Mouse (Mus musculus) heart, embryonic 12.5 days (tissue): ENCODE measurements around the gene Shisal2b. TPM values are rescaled to one million over a fixed set of nuclear protein-coding genes. Genes with fewer than 3 reads are reported as not detected.
A peak's percentile ranks its signal among the peaks of the same experiment; 100 is the strongest.

Experiments
- ATAC-seq: fragments of 200-750 bp; cut with Nextera tagmentation; 2 replicates; pipeline ENCODE4 v1.8.0; 2017; ENCODE audit warnings: moderate TSS enrichment, moderate library complexity; ENCODE audit not compliant: insufficient number of reproducible peaks, low FRiP score
- H3K27ac ChIP-seq: fragments of 300-500 bp; sonication (generic); 2 replicates; pipeline ENCODE4 v1.5.1; 2016; ENCODE audit warnings: mild to moderate bottlenecking, moderate library complexity; ENCODE audit not compliant: poor library complexity, severe bottlenecking
- H3K27me3 ChIP-seq: fragments of 300-500 bp; sonication (generic); replicated peaks from 2 replicates; pipeline ENCODE4 v1.6.1; 2016; ENCODE audit warnings: mild to moderate bottlenecking, moderate library complexity
- H3K36me3 ChIP-seq: fragments of 300-500 bp; sonication (generic); 2 replicates; pipeline ENCODE4 v1.6.1; 2016; ENCODE audit warnings: mild to moderate bottlenecking, moderate library complexity
- H3K4me1 ChIP-seq: fragments of 300-500 bp; sonication (generic); replicated peaks from 2 replicates; pipeline ENCODE4 v1.6.1; 2016; ENCODE audit warnings: mild to moderate bottlenecking
- H3K4me2 ChIP-seq: fragments of 300-500 bp; sonication (generic); 2 replicates; pipeline ENCODE4 v1.6.1; 2016; ENCODE audit warnings: mild to moderate bottlenecking, moderate library complexity
- H3K4me3 ChIP-seq: fragments of 300-500 bp; sonication (generic); 2 replicates; pipeline ENCODE4 v1.5.1; 2016; ENCODE audit warnings: mild to moderate bottlenecking
- H3K9ac ChIP-seq: fragments of 300-500 bp; sonication (generic); 2 replicates; pipeline ENCODE4 v1.6.1; 2016; ENCODE audit warnings: mild to moderate bottlenecking, moderate library complexity
- H3K9me3 ChIP-seq: fragments of 300-500 bp; sonication (generic); replicated peaks from 2 replicates; pipeline ENCODE4 v1.6.1; 2016; ENCODE audit warnings: mild to moderate bottlenecking, moderate library complexity
- WGBS: fragments of 180-500 bp; shearing (Covaris S2); methylation state at CpG from one replicate; pipeline ENCODE4 v1.1.7; 2016; 5-methylcytosine and 5-hydroxymethylcytosine counted together
- polyA plus RNA-seq: library from polyadenylated mRNA; unstranded; fragments of >200 nt; fragmentation: Nextera tagmentation; extraction: Ambion mirVana; gene quantifications from 2 replicates; pipeline ENCODE4 v1.2.1, GENCODE M21; 2016

The Shisal2b gene
- polyA plus RNA-seq, 1 experiment from 2014 or later = 0.13 TPM

DNA sequence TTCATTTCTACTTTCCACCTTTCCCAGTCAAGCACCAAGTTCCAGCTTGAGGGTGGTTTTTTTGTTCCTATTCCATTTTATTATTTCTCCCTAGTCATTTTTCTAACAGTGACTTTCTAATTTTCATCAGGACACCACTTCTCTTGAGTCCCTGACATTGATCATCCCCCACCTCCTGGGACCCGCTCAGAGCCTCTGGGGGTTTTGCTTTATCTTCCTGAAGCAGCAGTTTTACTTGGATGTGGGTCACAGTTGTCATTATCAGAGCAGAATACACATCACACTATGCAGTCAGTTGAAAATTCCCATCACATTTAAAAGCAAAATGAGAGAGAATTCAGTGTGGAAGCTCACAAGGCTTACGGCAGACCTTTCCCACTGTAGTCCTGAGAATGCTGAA, 10.0 kb downstream of the Shisal2b start:
- no peaks in the 10 kb centered on the region for H3K27me3 ChIP-seq
- WGBS = 76% methylated on average over 2 of the region's 2 CpGs
- no peak overlapping the region for H3K4me3 ChIP-seq
- no peaks in the 10 kb centered on the region for H3K36me3 ChIP-seq
- H3K4me1 ChIP-seq = no peaks in the 10 kb centered on the region
- H3K9me3 ChIP-seq = no peaks in the 10 kb centered on the region
- H3K27ac ChIP-seq = no peak overlapping the region
- ATAC-seq = no peak
- no peak overlapping the region for H3K9ac ChIP-seq
- no peak overlapping the region for H3K4me2 ChIP-seq

DNA sequence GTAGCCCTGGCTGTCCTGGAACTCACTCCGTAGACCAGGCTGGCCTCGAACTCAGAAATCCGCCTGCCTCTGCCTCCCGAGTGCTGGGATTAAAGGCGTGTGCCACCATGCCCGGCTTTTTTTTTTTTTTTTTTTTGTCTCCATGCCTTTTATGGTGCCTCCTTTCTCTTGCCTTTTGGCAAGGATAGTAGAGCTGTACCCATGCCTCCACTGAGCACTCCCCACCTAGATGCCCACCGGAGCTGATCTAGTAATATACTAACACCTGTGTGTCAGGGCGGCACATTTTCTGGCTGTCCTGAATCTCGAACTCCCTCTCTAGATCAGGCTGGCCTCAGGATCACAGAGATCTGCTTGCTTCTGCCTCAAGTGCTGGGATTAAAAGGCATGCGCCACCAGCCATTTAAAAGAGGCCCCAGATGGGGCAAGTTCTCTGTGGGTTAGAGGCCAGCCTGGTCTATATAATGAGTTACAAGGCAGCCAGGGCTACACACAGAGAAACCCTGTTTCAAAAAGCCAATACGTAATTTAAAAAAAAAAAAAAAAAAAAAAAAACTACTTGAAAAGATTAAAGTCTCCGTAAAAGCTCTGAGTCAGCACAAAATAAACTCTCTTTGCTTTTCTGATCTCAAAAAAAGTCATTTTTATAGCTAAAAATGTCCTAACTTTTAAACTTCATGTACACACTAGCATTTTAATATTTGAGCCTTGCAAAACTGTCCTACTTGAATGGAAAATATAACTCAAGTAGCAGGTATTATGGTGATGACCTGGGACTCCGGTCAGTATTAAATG, 20.2 kb downstream of the Shisal2b start:
- Histone ChIP-seq H3K4me2 (no peak overlapping the region), H3K9ac (no peak overlapping the region), H3K27ac (no peak overlapping the region), H3K27me3 (no peaks in the 10 kb centered on the region), H3K4me1 (no peaks in the 10 kb centered on the region), H3K9me3 (no peaks in the 10 kb centered on the region), H3K36me3 (peaks cover 10% of the 10 kb centered on the region), H3K4me3 (no peak overlapping the region)
- WGBS = 76% methylated on average over 12 of the region's 13 CpGs
- no peak for ATAC-seq

DNA sequence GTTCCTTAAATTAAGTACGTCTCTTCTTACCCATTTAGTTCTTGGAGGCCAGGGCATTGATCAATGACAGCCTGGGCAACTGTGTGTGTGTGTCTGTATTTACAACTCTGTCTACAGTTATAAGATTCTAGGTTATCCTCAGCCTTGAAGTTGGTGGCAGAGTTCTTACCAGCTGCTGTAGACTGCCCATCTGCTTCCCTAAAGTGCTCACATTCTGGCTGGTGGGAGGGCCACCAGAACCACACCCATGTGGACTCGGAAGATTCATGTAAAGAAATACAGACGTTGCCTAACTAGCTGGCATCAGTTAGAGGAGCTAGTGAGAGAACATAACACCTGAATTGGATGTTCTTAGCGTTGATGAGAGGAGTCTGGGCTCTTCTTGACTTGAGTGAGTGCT, 21.8 kb downstream of the Shisal2b start:
- Histone ChIP-seq H3K9ac (no peak overlapping the region), H3K9me3 (no peaks in the 10 kb centered on the region), H3K4me2 (no peak overlapping the region), H3K36me3 (peaks cover 19% of the 10 kb centered on the region), H3K4me1 (no peaks in the 10 kb centered on the region), H3K27ac (no peak overlapping the region), H3K27me3 (no peaks in the 10 kb centered on the region), H3K4me3 (no peak overlapping the region)
- ATAC-seq = no peak
- WGBS = 59% methylated on average over 4 of the region's 4 CpGs

DNA sequence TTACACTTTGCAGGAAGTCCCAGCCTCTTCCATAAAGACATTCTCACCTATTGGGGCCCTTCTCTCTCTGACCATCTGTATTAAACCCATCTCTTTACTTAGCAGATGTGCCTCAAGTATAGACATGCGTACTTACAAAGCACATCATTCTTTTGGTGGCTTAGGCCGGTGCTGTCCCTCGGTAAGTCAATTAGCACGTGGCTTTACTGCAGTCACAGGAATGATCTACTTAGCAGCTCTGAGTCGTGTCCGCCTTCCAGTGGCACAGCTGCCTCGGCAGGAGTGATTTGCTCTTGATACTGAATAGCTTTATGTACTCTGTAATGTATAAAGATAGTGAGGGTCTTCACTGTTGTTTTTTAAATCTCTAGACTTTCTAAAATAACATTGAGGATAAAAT, 26.1 kb downstream of the Shisal2b start:
- WGBS = 53% methylated on average over 7 of the region's 7 CpGs
- Histone ChIP-seq H3K4me3 (no peak overlapping the region), H3K9me3 (no peaks in the 10 kb centered on the region), H3K27me3 (no peaks in the 10 kb centered on the region), H3K27ac (no peak overlapping the region), H3K4me2 (no peak overlapping the region), H3K4me1 (no peaks in the 10 kb centered on the region), H3K36me3 (peaks cover 46% of the 10 kb centered on the region), H3K9ac (no peak overlapping the region)
- ATAC-seq = no peak

DNA sequence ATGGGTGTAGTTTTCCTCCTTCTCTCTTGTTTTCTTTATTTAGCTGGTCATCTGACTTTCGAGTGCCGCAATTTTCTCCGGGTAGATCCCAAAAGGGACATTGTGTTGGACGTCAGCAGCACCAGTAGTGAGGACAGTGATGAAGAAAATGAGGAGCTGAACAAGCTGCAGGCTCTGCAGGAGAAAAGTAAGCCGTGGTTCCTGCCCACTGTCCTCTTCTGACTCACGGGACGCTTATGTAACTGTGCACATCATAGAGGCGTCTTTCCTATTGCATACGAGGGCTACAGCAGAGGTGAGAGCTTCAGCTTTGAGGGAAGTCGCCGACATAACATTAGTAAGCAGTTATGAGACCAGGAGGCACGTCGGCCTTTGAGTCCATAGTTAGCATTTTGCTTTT, 30.9 kb downstream of the Shisal2b start:
- H3K4me1 ChIP-seq = no peaks in the 10 kb centered on the region
- no peak overlapping the region for H3K4me2 ChIP-seq
- no peak overlapping the region for H3K9ac ChIP-seq
- ATAC-seq = no peak
- no peaks in the 10 kb centered on the region for H3K27me3 ChIP-seq
- peaks cover 5% of the 10 kb centered on the region for H3K9me3 ChIP-seq
- peaks cover 69% of the 10 kb centered on the region for H3K36me3 ChIP-seq
- H3K27ac ChIP-seq = no peak overlapping the region
- H3K4me3 ChIP-seq = no peak overlapping the region
- 93% methylated on average over 13 of the region's 13 CpGs for WGBS

DNA sequence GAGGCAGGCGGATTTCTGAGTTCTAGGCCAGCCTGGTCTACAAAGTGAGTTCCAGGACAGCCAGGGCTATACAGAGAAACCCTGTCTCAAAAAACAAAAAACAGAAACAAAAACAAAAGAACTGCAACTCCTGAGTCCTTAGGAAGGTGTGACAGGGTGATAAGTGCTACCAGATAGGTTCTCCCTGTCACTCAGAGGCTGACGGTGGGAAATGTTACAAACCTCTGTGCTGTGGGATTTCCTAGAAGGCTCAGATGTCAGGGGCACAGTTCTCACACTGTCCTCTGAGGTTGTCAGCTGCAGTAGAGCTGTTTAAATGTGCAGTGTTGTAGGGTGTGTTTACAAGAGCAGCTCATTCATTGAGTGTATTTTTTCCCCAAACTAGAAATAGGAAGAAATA, 38.2 kb downstream of the Shisal2b start:
- Histone ChIP-seq H3K9ac (no peak overlapping the region), H3K27me3 (no peaks in the 10 kb centered on the region), H3K4me3 (no peak overlapping the region), H3K4me1 (peaks cover 17% of the 10 kb centered on the region), H3K4me2 (no peak overlapping the region), H3K9me3 (peaks cover 11% of the 10 kb centered on the region), H3K36me3 (peaks cover 47% of the 10 kb centered on the region), H3K27ac (no peak overlapping the region)
- WGBS = 51% methylated on average over 2 of the region's 2 CpGs
- no peak for ATAC-seq

DNA sequence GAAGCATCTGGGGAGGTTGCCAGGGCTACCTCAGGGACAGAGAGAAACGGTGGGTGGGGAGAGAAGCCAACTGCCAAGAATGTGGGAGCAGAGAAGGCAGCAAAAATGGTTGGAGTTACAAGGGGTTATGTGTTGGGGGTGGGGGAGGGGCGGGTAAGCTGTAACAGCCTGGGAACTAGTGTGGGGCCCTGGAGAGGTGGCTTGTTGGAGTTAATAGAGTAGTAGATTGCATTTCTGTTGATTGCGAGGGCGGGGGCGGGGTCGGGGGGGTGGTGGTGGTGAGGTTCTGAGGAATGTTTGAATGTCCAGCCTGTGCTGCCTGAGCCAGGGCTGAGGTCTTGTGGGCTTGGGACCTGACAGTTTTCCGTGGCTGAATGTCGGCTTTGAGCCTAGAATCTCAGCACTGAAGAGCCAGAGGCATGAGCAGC, 41.3 kb downstream of the Shisal2b start:
- Histone ChIP-seq H3K9ac (no peak overlapping the region), H3K4me2 (peak overlapping the region; percentile 56), H3K27me3 (no peaks in the 10 kb centered on the region), H3K27ac (0 out of 2 replicates have a peak overlapping the region, but pooled peaks have one; percentile 2), H3K9me3 (0 out of 2 replicates have a peak, but pooled peaks cover 2% of the 10 kb centered on the region), H3K4me1 (peaks cover 25% of the 10 kb centered on the region), H3K4me3 (0 out of 2 replicates have a peak overlapping the region, but pooled peaks have one; percentile 2), H3K36me3 (peaks cover 26% of the 10 kb centered on the region)
- no peak; the same call in 1 of the 2 replicates for ATAC-seq
- WGBS = 18% methylated on average over 8 of the region's 8 CpGs

DNA sequence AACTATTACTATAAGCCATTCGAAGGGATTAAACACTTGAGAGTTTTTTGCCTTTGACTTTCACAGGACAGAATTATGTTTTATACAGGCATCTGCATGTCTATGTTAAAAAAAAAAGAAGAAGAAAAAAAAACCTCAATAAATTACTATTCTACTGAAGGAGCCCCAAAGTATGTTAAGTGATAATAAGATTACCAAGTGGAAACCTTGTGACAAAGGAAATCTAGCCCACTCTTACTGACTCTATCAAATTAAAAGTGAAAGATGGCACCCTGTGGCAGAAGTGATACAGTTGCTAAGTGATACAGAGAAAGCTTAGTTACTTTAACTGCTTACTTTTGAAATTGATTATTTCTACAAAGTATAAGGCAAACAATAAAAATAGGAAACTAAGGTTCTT, 41.8 kb downstream of the Shisal2b start:
- Histone ChIP-seq H3K9me3 (0 out of 2 replicates have a peak, but pooled peaks cover under 1% of the 10 kb centered on the region), H3K4me1 (peaks cover 25% of the 10 kb centered on the region), H3K4me3 (no peak overlapping the region), H3K36me3 (peaks cover 21% of the 10 kb centered on the region), H3K9ac (no peak overlapping the region), H3K27ac (no peak overlapping the region), H3K4me2 (peak overlapping the region; percentile 56), H3K27me3 (no peaks in the 10 kb centered on the region)
- WGBS = 85% methylated on average over 1 of the region's 1 CpGs
- no peak for ATAC-seq

DNA sequence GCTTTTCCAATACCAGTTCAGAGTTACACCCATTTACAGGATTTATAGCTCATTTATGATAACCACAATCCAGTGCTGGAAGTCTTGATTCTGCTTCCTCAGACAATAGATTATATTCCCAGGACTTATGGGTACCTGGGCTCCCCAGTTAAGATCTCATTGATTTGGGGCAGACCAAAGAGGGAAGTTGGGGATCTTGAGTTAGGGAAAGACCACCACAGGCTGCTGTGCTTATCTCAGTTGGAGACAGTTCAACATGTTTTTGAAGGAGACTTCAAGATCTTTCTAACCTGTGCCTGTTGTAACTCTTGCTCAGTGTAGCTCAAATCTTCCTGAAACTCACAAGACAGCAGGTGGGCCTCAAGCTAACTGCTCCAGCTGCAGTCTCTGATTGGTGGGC, 42.5 kb downstream of the Shisal2b start:
- H3K27ac ChIP-seq = no peak overlapping the region
- peaks cover 20% of the 10 kb centered on the region for H3K36me3 ChIP-seq
- H3K4me3 ChIP-seq = no peak overlapping the region
- no peak for ATAC-seq
- no peaks in the 10 kb centered on the region for H3K9me3 ChIP-seq
- no peak overlapping the region for H3K9ac ChIP-seq
- peaks cover 25% of the 10 kb centered on the region for H3K4me1 ChIP-seq
- no peak overlapping the region for H3K4me2 ChIP-seq
- H3K27me3 ChIP-seq = no peaks in the 10 kb centered on the region

DNA sequence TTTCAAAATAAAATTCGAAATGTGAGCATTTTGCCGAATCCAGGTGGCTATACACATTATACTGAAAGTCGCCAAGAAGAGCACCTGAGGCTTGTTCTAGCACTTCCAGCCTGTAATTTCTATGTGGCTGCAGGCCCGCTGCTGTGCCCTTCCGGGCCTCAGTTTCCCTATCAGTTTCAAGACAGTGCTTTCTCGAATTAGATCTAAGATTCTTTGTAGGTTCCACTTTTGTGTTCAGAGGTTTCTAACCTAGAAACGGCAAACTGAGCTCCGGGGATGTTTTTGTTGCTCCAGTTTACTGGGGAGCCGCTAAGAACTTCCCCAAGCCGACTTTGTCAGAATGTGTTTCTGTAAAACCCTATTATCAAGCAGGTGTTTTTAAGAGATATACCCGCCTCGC, 46.0 kb downstream of the Shisal2b start:
- Histone ChIP-seq H3K9ac (peak overlapping the region; percentile 80), H3K27ac (no peak overlapping the region; the same call in 1 of the 2 replicates), H3K4me1 (peaks cover 17% of the 10 kb centered on the region), H3K4me3 (peak overlapping the region; percentile 82), H3K36me3 (peaks cover 10% of the 10 kb centered on the region; the same call in 1 of the 2 replicates), H3K27me3 (no peaks in the 10 kb centered on the region), H3K9me3 (no peaks in the 10 kb centered on the region), H3K4me2 (peak overlapping the region; percentile 77)
- WGBS = 42% methylated on average over 12 of the region's 12 CpGs
- ATAC-seq = no peak

DNA sequence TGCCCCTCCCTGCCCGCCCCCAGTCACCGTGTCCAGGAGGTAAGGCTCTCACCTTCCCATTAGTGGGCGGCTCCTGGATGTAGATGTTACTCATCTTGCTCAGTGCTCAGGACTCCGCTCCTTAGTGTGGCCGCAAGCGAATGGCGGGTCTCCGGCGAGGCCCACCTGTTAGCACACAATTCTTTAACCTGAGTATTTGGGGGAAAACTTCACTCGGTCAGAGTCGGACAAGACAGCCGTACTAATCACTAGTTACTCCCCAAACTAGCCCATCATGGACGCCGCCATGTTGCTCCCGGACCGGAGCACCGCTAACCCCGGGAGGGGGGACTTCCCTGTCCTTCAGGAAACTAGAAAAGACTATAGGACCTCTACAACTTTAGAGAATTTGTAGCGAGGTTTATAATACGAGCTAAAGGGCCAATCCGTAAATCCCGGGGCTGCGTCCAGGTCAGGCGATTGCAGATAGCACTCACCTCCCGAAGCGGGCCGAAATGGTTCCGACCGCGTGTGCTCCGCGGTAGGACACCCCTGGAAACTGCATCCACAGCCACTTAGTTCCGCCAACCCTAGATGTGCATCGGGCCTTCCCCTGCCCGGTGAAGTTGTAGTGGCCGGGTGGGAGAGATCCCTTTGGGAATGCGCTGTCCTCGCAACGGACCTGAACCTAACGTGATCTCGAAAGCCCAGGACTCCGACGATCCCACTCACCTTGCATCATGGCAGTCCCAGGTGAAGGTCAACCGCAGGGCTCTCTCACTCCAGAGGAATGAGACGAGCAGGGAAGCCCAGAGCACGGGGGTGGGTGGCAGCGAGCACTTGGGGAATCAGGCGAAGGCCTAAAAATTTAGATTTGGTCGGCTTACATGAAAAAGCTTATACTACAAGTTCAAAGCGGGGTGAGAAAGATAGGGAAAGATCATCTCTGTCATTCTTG, 46.8 kb downstream of the Shisal2b start, which contains the start of gene Cwc27:
TSS of gene Cwc27 (minus strand) at position 508 of the 937 bp plus-strand sequence.
- ATAC-seq = peak; percentile 95
- Histone ChIP-seq H3K4me1 (peaks cover 11% of the 10 kb centered on the region), H3K27me3 (no peaks in the 10 kb centered on the region), H3K27ac (peak within 1 kb of the TSS; percentile 50), H3K4me2 (peak within 1 kb of the TSS; percentile 77), H3K9ac (peak within 1 kb of the TSS; percentile 80), H3K4me3 (peak within 1 kb of the TSS; percentile 82), H3K36me3 (peaks cover 10% of the 10 kb centered on the region; the same call in 1 of the 2 replicates), H3K9me3 (no peaks in the 10 kb centered on the region)
- under 1% methylated on average over 50 of the region's 50 CpGs for WGBS
